Mouse (Mus musculus) limb, embryonic 12.5 days (tissue): ENCODE results near the gene Galnt12. TPM values are rescaled to one million over a fixed set of nuclear protein-coding genes. Genes with fewer than 3 reads are reported as not detected.

ENCODE experiments used
- ATAC-seq: fragments of 200-750 bp; cut with Nextera tagmentation; 2 replicates; pipeline ENCODE4 v1.8.0; 2017; ENCODE audit warnings: low read depth, moderate TSS enrichment; ENCODE audit not compliant: insufficient number of reproducible peaks, insufficient read depth, low FRiP score, low TSS enrichment
- H3K27ac ChIP-seq: fragments of 300-500 bp; sonication (generic); 2 replicates; pipeline ENCODE4 v1.5.1; 2016; ENCODE audit warnings: mild to moderate bottlenecking, moderate library complexity
- H3K27me3 ChIP-seq: fragments of 300-500 bp; sonication (generic); 2 replicates; pipeline ENCODE4 v1.6.1; 2016; ENCODE audit warnings: mild to moderate bottlenecking, moderate library complexity
- H3K36me3 ChIP-seq: fragments of 300-500 bp; sonication (generic); 2 replicates; pipeline ENCODE4 v1.6.1; 2016; ENCODE audit warnings: mild to moderate bottlenecking, moderate library complexity
- H3K4me1 ChIP-seq: fragments of 300-500 bp; sonication (generic); replicated peaks from 2 replicates; pipeline ENCODE4 v1.6.1; 2016
- H3K4me2 ChIP-seq: fragments of 300-500 bp; sonication (generic); 2 replicates; pipeline ENCODE4 v1.6.1; 2016; ENCODE audit warnings: mild to moderate bottlenecking, moderate library complexity
- H3K4me3 ChIP-seq: fragments of 300-500 bp; sonication (generic); replicated peaks from 2 replicates; pipeline ENCODE4 v1.5.1; 2016; ENCODE audit warnings: mild to moderate bottlenecking
- H3K9ac ChIP-seq: fragments of 300-500 bp; sonication (generic); replicated peaks from 2 replicates; pipeline ENCODE4 v1.6.1; 2016; ENCODE audit warnings: mild to moderate bottlenecking, moderate library complexity
- H3K9me3 ChIP-seq: fragments of 300-500 bp; sonication (generic); 2 replicates; pipeline ENCODE4 v1.6.1; 2016; ENCODE audit warnings: mild to moderate bottlenecking, moderate library complexity
- WGBS: fragments of 180-500 bp; shearing (Covaris S2); methylation state at CpG from one replicate; pipeline ENCODE4 v1.1.7; 2016; 5-methylcytosine and 5-hydroxymethylcytosine counted together
- polyA plus RNA-seq: library from polyadenylated mRNA; unstranded; fragments of >200 nt; fragmentation: Nextera tagmentation; extraction: Ambion mirVana; gene quantifications from 2 replicates; pipeline ENCODE4 v1.2.1, GENCODE M21; 2016

Galnt12 gene
- polyA plus RNA-seq, 1 experiment from 2014 or later, result 4.1 TPM

- Histone ChIP-seq H3K4me1 (0 out of 2 replicates have a peak, but pooled peaks cover 5% of the 10 kb centered on the region), H3K9me3 (peaks cover 2% of the 10 kb centered on the region; the same call in 1 of the 2 replicates), H3K36me3 (no peaks in the 10 kb centered on the region), H3K27me3 (no peaks in the 10 kb centered on the region), H3K4me2 (no peak overlapping the region), H3K4me3 (no peak overlapping the region), H3K27ac (0 out of 2 replicates have a peak overlapping the region, but pooled peaks have one; percentile 17), H3K9ac (no peak overlapping the region)
- WGBS, result 62% methylated on average over 8 of the region's 8 CpGs
- no peak for ATAC-seq
Measured at GRCm38 (mm10) chr4:47151553-47152183, 60.0 kb downstream of the Galnt12 start.

DNA sequence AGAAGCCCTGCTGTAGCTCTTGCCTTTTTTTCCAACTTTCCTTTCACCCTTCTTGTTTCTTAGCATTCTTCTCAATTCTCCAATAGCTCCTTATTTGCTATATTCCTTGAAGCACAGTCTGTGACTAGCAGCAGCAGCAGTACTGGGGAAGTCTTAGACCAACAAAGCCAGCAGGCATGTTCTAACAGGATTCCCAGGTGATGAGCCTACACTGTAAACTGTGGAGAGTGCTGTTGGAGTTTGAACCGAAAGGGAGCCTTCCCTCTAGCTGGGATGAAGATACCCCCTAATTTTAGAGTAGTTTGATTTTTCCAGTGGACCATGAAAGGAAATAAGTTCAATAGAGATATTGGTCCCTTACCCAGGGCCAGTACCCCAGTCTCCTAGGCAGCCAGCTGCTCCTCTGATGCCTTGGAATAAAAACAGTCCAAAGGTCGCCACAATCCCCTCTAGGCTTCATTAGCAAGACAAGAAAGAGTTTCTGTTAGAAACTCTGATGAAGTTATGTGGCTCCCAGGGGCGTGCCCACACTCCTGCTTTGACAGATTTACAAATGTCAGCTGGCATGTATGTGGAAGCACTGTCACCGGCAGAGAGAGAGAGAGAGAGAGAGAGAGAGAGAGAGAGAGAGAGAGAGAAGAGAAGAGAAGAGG, 69.5 kb downstream of the Galnt12 start:
- Histone ChIP-seq H3K4me2 (no peak overlapping the region), H3K36me3 (no peaks in the 10 kb centered on the region), H3K9ac (no peak overlapping the region), H3K27ac (peak overlapping the region; percentile 2; the same call in 1 of the 2 replicates), H3K4me3 (no peak overlapping the region), H3K27me3 (no peaks in the 10 kb centered on the region), H3K9me3 (no peaks in the 10 kb centered on the region; the same call in 1 of the 2 replicates), H3K4me1 (0 out of 2 replicates have a peak, but pooled peaks cover 3% of the 10 kb centered on the region)
- ATAC-seq, result no peak
- WGBS, result 14% methylated on average over 4 of the region's 4 CpGs

- no peaks in the 10 kb centered on the region for H3K36me3 ChIP-seq
- no peak for ATAC-seq
- H3K4me1 ChIP-seq, result 0 out of 2 replicates have a peak, but pooled peaks cover 3% of the 10 kb centered on the region
- no peak overlapping the region for H3K4me3 ChIP-seq
- no peak overlapping the region for H3K9ac ChIP-seq
- H3K9me3 ChIP-seq, result no peaks in the 10 kb centered on the region; the same call in 1 of the 2 replicates
- no peak overlapping the region for H3K27ac ChIP-seq
- 71% methylated on average over 12 of the region's 12 CpGs for WGBS
- H3K27me3 ChIP-seq, result no peaks in the 10 kb centered on the region
- H3K4me2 ChIP-seq, result no peak overlapping the region
Measured at GRCm38 (mm10) chr4:47161756-47162587, 70.3 kb downstream of the Galnt12 start.

- H3K4me3 ChIP-seq, result no peak overlapping the region
- no peaks in the 10 kb centered on the region for H3K36me3 ChIP-seq
- H3K4me2 ChIP-seq, result no peak overlapping the region
- no peaks in the 10 kb centered on the region for H3K27me3 ChIP-seq
- 0 out of 2 replicates have a peak, but pooled peaks cover 3% of the 10 kb centered on the region for H3K4me1 ChIP-seq
- WGBS, result 63% methylated on average over 1 of the region's 1 CpGs
- no peaks in the 10 kb centered on the region for H3K9me3 ChIP-seq
- H3K27ac ChIP-seq, result no peak overlapping the region
- ATAC-seq, result no peak
- no peak overlapping the region for H3K9ac ChIP-seq
Measured at GRCm38 (mm10) chr4:47172314-47172713, 80.6 kb downstream of the Galnt12 start.

Other genes with a start within 250 kb of the Galnt12 start
- 0.08 TPM in 2 replicates for gene Gabbr2, start 100.0 kb upstream of the Galnt12 start, polyA plus RNA-seq
- 6.6 and 8.9 TPM in 2 replicates for gene Anks6, start 34.5 kb upstream of the Galnt12 start, polyA plus RNA-seq
- gene Col15a1, start 116.3 kb downstream of the Galnt12 start, polyA plus RNA-seq, result 11.9 and 13.1 TPM in 2 replicates